ENCODE assay signal across 11 mouse cellular contexts in genomic region chr10:94294933-94295750, GRCm38 (mm10). TPM values are rescaled to one million over a fixed set of nuclear protein-coding genes. Genes with fewer than 3 reads are reported as not detected.
DNase-seq lines count a peak whose midpoint lies in the region; ATAC-seq and TF ChIP-seq lines count a peak whose summit lies in the region.
"Had no signal": no experiment of that assay in that cellular context is flagged by ENCODE, and none has a peak within 500 bp of the region (broad histone marks: within the 10 kb centered on the region; RNA-seq: fewer than 3 reads in every experiment).

No protein-coding gene starts in this region.

- H3K4me2 ChIP-seq in forebrain, postnatal 0 days (ENCODE audit: low read depth): no peak overlapping the region
- no peak overlapping the region for H3K4me2 ChIP-seq in midbrain, postnatal 0 days (ENCODE audit: low read depth, low read length, poor library complexity, severe bottlenecking)

- TF ChIP-seq CTCF in brain, embryonic 14.5 days (IDR thresholded peaks at IDR 0.05; ENCODE audit: borderline replicate concordance, extremely low read depth, insufficient read depth, insufficient read length): no peak
- no peak for TF ChIP-seq CTCF in forebrain, postnatal 0 days (IDR thresholded peaks at IDR 0.05; ENCODE audit: low read depth)
- TF ChIP-seq CTCF in midbrain, postnatal 0 days (IDR thresholded peaks at IDR 0.05): no peak
- TF ChIP-seq CTCF in left cerebral cortex, adult 2 months (IDR thresholded peaks at IDR 0.05): no peak

- H3K27ac ChIP-seq in forebrain, postnatal 0 days (ENCODE audit: low read depth, low read length): no peak overlapping the region
- H3K27ac ChIP-seq in midbrain, postnatal 0 days (ENCODE audit: low read depth, low read length): peak overlapping the region; percentile 57
- H3K27ac ChIP-seq in left cerebral cortex, adult 2 months: no peak overlapping the region
- H3K27ac ChIP-seq: liver, embryonic 14.5 days had no signal

- intact Hi-C loops in left cerebral cortex, adult 2 months (cut with DNase I): no loop called here

- no peak overlapping the region for H3K9ac ChIP-seq in forebrain, postnatal 0 days
- H3K9ac ChIP-seq in midbrain, postnatal 0 days (replicated peaks; ENCODE audit: low read length, poor library complexity, severe bottlenecking): no peak overlapping the region
- H3K9ac ChIP-seq: liver, embryonic 14.5 days had no signal

- peak; percentile 87 for DNase-seq in brain, embryonic 14.5 days (ENCODE audit: low read depth)
- DNase-seq in cerebellum, postnatal 10 days: peak; percentile 86 to 87
- peak; percentile 26 for DNase-seq in forebrain, postnatal 0 days
- peak; percentile 73 for DNase-seq in midbrain, postnatal 0 days (ENCODE audit: low spot score)
- DNase-seq in thymus, postnatal 36 days: no peak
- no peak for DNase-seq in left cerebral cortex, adult 2 months (ENCODE audit: extremely low spot score in 1 of 2, low spot score in 2 of 2)
- no peak for DNase-seq in thymus, postnatal 4 days
- DNase-seq in layer of hippocampus, postnatal 25 days (ENCODE audit: extremely low spot score in 1 of 2, low spot score in 1 of 2): no peak

- peak; percentile 51; the same call in 1 of the 2 replicates for ATAC-seq in forebrain, postnatal 0 days
- ATAC-seq in midbrain, postnatal 0 days (ENCODE audit: low FRiP score): peak; percentile 65; the same call in 1 of the 2 replicates

- no peak for TF ChIP-seq POLR2A in brain, embryonic 14.5 days (IDR thresholded peaks at IDR 0.05; ENCODE audit: borderline replicate concordance, extremely low read depth, insufficient read depth, insufficient read length, poor library complexity, severe bottlenecking)

- no peaks in the 10 kb centered on the region for H3K36me3 ChIP-seq in forebrain, postnatal 0 days (ENCODE audit: insufficient read depth)
- H3K36me3 ChIP-seq in midbrain, postnatal 0 days (ENCODE audit: insufficient read depth, low read length): no peaks in the 10 kb centered on the region

- no peak overlapping the region for H3K4me3 ChIP-seq in forebrain, postnatal 0 days (ENCODE audit: low read depth, low read length)
- no peak overlapping the region for H3K4me3 ChIP-seq in midbrain, postnatal 0 days (ENCODE audit: low read depth, low read length)
- H3K4me3 ChIP-seq in left cerebral cortex, adult 2 months: no peak overlapping the region

- H3K9me3 ChIP-seq in forebrain, postnatal 0 days (ENCODE audit: low read length): no peaks in the 10 kb centered on the region
- no peaks in the 10 kb centered on the region for H3K9me3 ChIP-seq in midbrain, postnatal 0 days (ENCODE audit: low read length)

- H3K27me3 ChIP-seq in forebrain, postnatal 0 days (ENCODE audit: insufficient read depth, low read length): no peaks in the 10 kb centered on the region
- H3K27me3 ChIP-seq in midbrain, postnatal 0 days (ENCODE audit: insufficient read depth, low read length): no peaks in the 10 kb centered on the region

- 20% methylated on average over 6 of the region's 6 CpGs for WGBS in forebrain, postnatal 0 days
- WGBS in midbrain, postnatal 0 days: 29% methylated on average over 6 of the region's 6 CpGs

- H3K4me1 ChIP-seq in forebrain, postnatal 0 days (ENCODE audit: insufficient read depth): no peaks in the 10 kb centered on the region
- H3K4me1 ChIP-seq in midbrain, postnatal 0 days (ENCODE audit: insufficient read depth, low read length): no peaks in the 10 kb centered on the region

RNA-seq across cellular contexts. Expression of gene Gm4792, which starts 3.4 kb away (rescaled TPM):
- 0.11 and 0.13 TPM in 2 replicates for polyA plus RNA-seq in brain, embryonic 14.5 days (2012; rRNA removed)
- total RNA-seq in forebrain, postnatal 0 days (2014; rRNA removed): not detected in 2 replicates
- 0.48 and 0.64 TPM in 2 replicates for polyA plus RNA-seq in forebrain, postnatal 0 days (2015; fragmentation: Nextera tagmentation; extraction: Ambion mirVana)
- total RNA-seq in midbrain, postnatal 0 days (2014; rRNA removed): not detected in 2 replicates
- polyA plus RNA-seq in midbrain, postnatal 0 days (2015; fragmentation: Nextera tagmentation; extraction: Ambion mirVana): 0.42 and 0.45 TPM in 2 replicates
- not detected for total RNA-seq in left cerebral cortex, adult 2 months (2021)
- not detected for total RNA-seq in layer of hippocampus, postnatal 25 days (2021)
- polyA plus RNA-seq: heart, postnatal 0 days; large intestine, adult 2 months; liver, embryonic 14.5 days had no signal

RNA-seq across cellular contexts. Expression of gene Tmcc3, which starts 16.6 kb away (rescaled TPM):
- polyA plus RNA-seq in brain, embryonic 14.5 days (2012; rRNA removed): 4.5 and 7.2 TPM in 2 replicates
- total RNA-seq in forebrain, postnatal 0 days (2014; rRNA removed): 5.5 and 7.5 TPM in 2 replicates
- 5.2 and 10.2 TPM in 2 replicates for polyA plus RNA-seq in forebrain, postnatal 0 days (2015; fragmentation: Nextera tagmentation; extraction: Ambion mirVana)
- total RNA-seq in midbrain, postnatal 0 days (2014; rRNA removed): 9.9 and 12.8 TPM in 2 replicates
- polyA plus RNA-seq in midbrain, postnatal 0 days (2015; fragmentation: Nextera tagmentation; extraction: Ambion mirVana): 14.7 and 15.2 TPM in 2 replicates
- 10 to 100 TPM; 20.2 to 27.2 TPM for total RNA-seq in left cerebral cortex, adult 2 months (2021)
- 10 to 100 TPM; 42.6 to 46.9 TPM for total RNA-seq in layer of hippocampus, postnatal 25 days (2021)

Comparison
In these comparisons a context has a peak if more than half of its experiments do, and no peak if none do; other contexts are left out.
1. DNase-seq: peak in brain, embryonic 14.5 days (single experiment), cerebellum, postnatal 10 days (2 of 2), forebrain, postnatal 0 days (single experiment) and midbrain, postnatal 0 days (single experiment); none in thymus, postnatal 36 days (0 of 2), left cerebral cortex, adult 2 months (0 of 2), thymus, postnatal 4 days (single experiment) and layer of hippocampus, postnatal 25 days (0 of 2).